Comparison of ENCODE assay signal across 9 mouse cellular contexts in the genomic region with DNA sequence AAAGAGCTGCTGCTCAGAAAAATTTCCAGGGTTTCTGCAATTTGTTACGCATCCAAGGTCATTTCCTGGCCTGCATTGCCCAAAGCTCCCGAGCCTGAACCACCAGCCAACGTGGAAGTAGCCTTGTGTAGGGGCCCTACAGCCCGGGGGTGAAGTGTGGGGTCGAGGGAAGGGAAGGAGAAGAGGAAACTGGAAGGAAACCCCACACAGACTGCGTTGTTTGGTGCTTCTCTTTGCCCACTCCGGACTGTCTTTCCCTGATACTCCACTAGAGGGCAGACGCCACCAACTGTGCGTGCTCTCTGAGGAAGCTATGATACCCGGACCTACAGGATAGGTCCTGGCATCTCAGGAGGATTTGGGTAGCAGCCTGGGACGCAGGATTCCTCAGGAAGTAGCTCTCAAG.
DNase-seq lines count a peak whose midpoint lies in the region; ATAC-seq and TF ChIP-seq lines count a peak whose summit lies in the region.
"Had no signal": no experiment of that assay in that cellular context is flagged by ENCODE, and none has a peak within 500 bp of the region (broad histone marks: within the 10 kb centered on the region; RNA-seq: fewer than 3 reads in every experiment).

No protein-coding gene starts in this region.

- H3K9ac ChIP-seq in embryonic facial prominence, embryonic 13.5 days = no peak overlapping the region; the same call in 1 of the 2 replicates
- H3K9ac ChIP-seq in heart, adult 2 months (ENCODE audit: low read depth, low read length) = peak overlapping the region; percentile 40; the same call in 1 of the 2 replicates
- H3K9ac ChIP-seq in kidney, embryonic 15.5 days = no peak overlapping the region
- no peak overlapping the region for H3K9ac ChIP-seq in limb, embryonic 14.5 days (ENCODE audit: low read depth, low read length, severe bottlenecking)
- H3K9ac ChIP-seq: liver, embryonic 15.5 days had no signal

- peak overlapping the region; percentile 17; the same call in 1 of the 2 replicates for H3K27ac ChIP-seq in embryonic facial prominence, embryonic 13.5 days
- peak overlapping the region; percentile 41; the same call in 1 of the 2 replicates for H3K27ac ChIP-seq in heart, adult 2 months
- H3K27ac ChIP-seq in kidney, embryonic 15.5 days = no peak overlapping the region
- no peak overlapping the region for H3K27ac ChIP-seq in limb, embryonic 14.5 days (replicated peaks; ENCODE audit: low read depth, low read length)
- H3K27ac ChIP-seq: liver, embryonic 15.5 days had no signal

- TF ChIP-seq POLR2A in heart, adult 2 months (IDR thresholded peaks at IDR 0.05; ENCODE audit: insufficient read depth, low read depth, low read length) = no peak
- peak; percentile 27; the same call in 1 of the 2 replicates for TF ChIP-seq POLR2A in limb, embryonic 14.5 days (IDR thresholded peaks at IDR 0.05; ENCODE audit: borderline replicate concordance, extremely low read depth, insufficient read depth, insufficient read length)

- peaks cover 13% of the 10 kb centered on the region for H3K4me1 ChIP-seq in embryonic facial prominence, embryonic 13.5 days
- peaks cover 2% of the 10 kb centered on the region; the same call in 1 of the 2 replicates for H3K4me1 ChIP-seq in heart, adult 2 months (ENCODE audit: control insufficient read depth, insufficient read depth, low read length)
- H3K4me1 ChIP-seq in kidney, embryonic 15.5 days = 0 out of 2 replicates have a peak, but pooled peaks cover 4% of the 10 kb centered on the region
- no peaks in the 10 kb centered on the region; the same call in 1 of the 2 replicates for H3K4me1 ChIP-seq in limb, embryonic 14.5 days (ENCODE audit: control insufficient read depth, insufficient read depth, low read length)
- H3K4me1 ChIP-seq: liver, embryonic 15.5 days had no signal

- no peak for ATAC-seq in embryonic facial prominence, embryonic 13.5 days (ENCODE audit: insufficient number of reproducible peaks, insufficient read depth, low FRiP score, low TSS enrichment, low read depth)
- ATAC-seq in kidney, embryonic 15.5 days (replicated peaks; ENCODE audit: low FRiP score) = 0 out of 2 replicates have a peak, but pooled peaks have one; percentile 25
- 0 out of 2 replicates have a peak, but pooled peaks have one; percentile 37 for ATAC-seq in limb, embryonic 14.5 days (ENCODE audit: low FRiP score, low read depth)
- peak; percentile 53; the same call in 1 of the 2 replicates for ATAC-seq in neutrophil, adult 5-6 weeks (ENCODE audit: extremely low read depth, insufficient number of reproducible peaks, low FRiP score, poor library complexity, severe bottlenecking)

- H3K4me2 ChIP-seq in embryonic facial prominence, embryonic 13.5 days = peak overlapping the region; percentile 31
- peak overlapping the region; percentile 19; the same call in 1 of the 2 replicates for H3K4me2 ChIP-seq in kidney, embryonic 15.5 days
- H3K4me2 ChIP-seq in limb, embryonic 14.5 days (replicated peaks; ENCODE audit: low read depth, low read length, severe bottlenecking) = peak overlapping the region; percentile 10
- H3K4me2 ChIP-seq: liver, embryonic 15.5 days had no signal

- no peak overlapping the region for H3K4me3 ChIP-seq in C2C12 (ENCODE audit: insufficient read depth, poor library complexity, severe bottlenecking)
- no peak overlapping the region for H3K4me3 ChIP-seq in embryonic facial prominence, embryonic 13.5 days
- H3K4me3 ChIP-seq in heart, adult 2 months = no peak overlapping the region
- H3K4me3 ChIP-seq in kidney, embryonic 15.5 days (replicated peaks) = no peak overlapping the region
- no peak overlapping the region for H3K4me3 ChIP-seq in limb, embryonic 14.5 days (replicated peaks; ENCODE audit: low read length)
- H3K4me3 ChIP-seq: liver, embryonic 15.5 days had no signal

- H3ac ChIP-seq in C2C12 (ENCODE audit: control insufficient read depth, insufficient read length, low read depth) = no peak overlapping the region

- 4% methylated on average over 11 of the region's 11 CpGs for WGBS in embryonic facial prominence, embryonic 13.5 days
- WGBS in heart, adult 2 months = 4% methylated on average over 11 of the region's 11 CpGs
- 6% methylated on average over 11 of the region's 11 CpGs for WGBS in kidney, embryonic 15.5 days
- 7% methylated on average over 11 of the region's 11 CpGs for WGBS in limb, embryonic 14.5 days

- no peaks in the 10 kb centered on the region for H3K9me3 ChIP-seq in embryonic facial prominence, embryonic 13.5 days
- H3K9me3 ChIP-seq in kidney, embryonic 15.5 days (replicated peaks) = no peaks in the 10 kb centered on the region
- no peaks in the 10 kb centered on the region for H3K9me3 ChIP-seq in limb, embryonic 14.5 days (ENCODE audit: control insufficient read depth, low read length)
- H3K9me3 ChIP-seq: liver, embryonic 15.5 days had no signal

- H3K27me3 ChIP-seq in C2C12 (ENCODE audit: control insufficient read depth, insufficient read depth, insufficient read length) = peaks cover 10% of the 10 kb centered on the region
- H3K27me3 ChIP-seq in embryonic facial prominence, embryonic 13.5 days = peaks cover 19% of the 10 kb centered on the region
- no peaks in the 10 kb centered on the region for H3K27me3 ChIP-seq in heart, adult 2 months (ENCODE audit: control insufficient read depth, insufficient read depth, low read length)
- H3K27me3 ChIP-seq in kidney, embryonic 15.5 days = peaks cover 6% of the 10 kb centered on the region; the same call in 1 of the 2 replicates
- H3K27me3 ChIP-seq in limb, embryonic 14.5 days (ENCODE audit: control insufficient read depth, insufficient read depth, low read length) = no peaks in the 10 kb centered on the region
- H3K27me3 ChIP-seq: liver, embryonic 15.5 days had no signal

- peak; percentile 54 to 57 for DNase-seq in adrenal gland, postnatal 4 days (ENCODE audit: low spot score in 2 of 2)
- DNase-seq in heart, adult 2 months = peak; percentile 78 to 82
- DNase-seq in limb, embryonic 14.5 days (ENCODE audit: low spot score) = peak; percentile 69
- peak; percentile 46 for DNase-seq in thymus, postnatal 0 days (ENCODE audit: low spot score)

- H3K36me3 ChIP-seq in C2C12 (ENCODE audit: control insufficient read depth, insufficient read depth) = no peaks in the 10 kb centered on the region
- no peaks in the 10 kb centered on the region for H3K36me3 ChIP-seq in embryonic facial prominence, embryonic 13.5 days
- H3K36me3 ChIP-seq in heart, adult 2 months (ENCODE audit: control insufficient read depth, insufficient read depth, low read length) = no peaks in the 10 kb centered on the region
- no peaks in the 10 kb centered on the region for H3K36me3 ChIP-seq in kidney, embryonic 15.5 days
- no peaks in the 10 kb centered on the region for H3K36me3 ChIP-seq in limb, embryonic 14.5 days (ENCODE audit: control insufficient read depth, insufficient read depth, low read length)
- H3K36me3 ChIP-seq: liver, embryonic 15.5 days had no signal

- peak; percentile 92 for TF ChIP-seq EP300 in heart, adult 2 months (IDR thresholded peaks at IDR 0.05; ENCODE audit: insufficient read depth, low read depth, low read length)

- intact Hi-C loops in heart, adult 2 months (cut with DNase I) = loop anchor here (5.0 to 10.0 kb wide), 4 partner anchors 237 to 1350 kb away; no protein-coding TSS in a partner anchor

- no peaks in the 10 kb centered on the region for H3K79me3 ChIP-seq in C2C12 (ENCODE audit: low read depth)

- TF ChIP-seq CTCF in C2C12 (IDR thresholded peaks at IDR 0.05; ENCODE audit: control insufficient read depth, insufficient read depth, insufficient read length) = peak; percentile 78
- peak; percentile 97 for TF ChIP-seq CTCF in heart, adult 2 months (IDR thresholded peaks at IDR 0.05)

- H3K79me2 ChIP-seq in C2C12 (ENCODE audit: control insufficient read depth, insufficient read depth) = no peaks in the 10 kb centered on the region
- H3K79me2 ChIP-seq in heart, adult 2 months (replicated peaks; ENCODE audit: control insufficient read depth, insufficient read depth, low read length) = no peaks in the 10 kb centered on the region

TF ChIP-seq in C2C12, 6 proteins besides CTCF, POLR2A, EP300 and RAD21:
- TF ChIP-seq MYOD1 (IDR thresholded peaks at IDR 0.05; ENCODE audit: control insufficient read depth, insufficient read length, low read depth) (no peak), USF1 (IDR thresholded peaks at IDR 0.05; ENCODE audit: low read depth) (no peak), FOSL1 (IDR thresholded peaks at IDR 0.05; ENCODE audit: insufficient read depth, low read length, poor library complexity, severe bottlenecking) (no peak), MYOG (IDR thresholded peaks at IDR 0.05; ENCODE audit: control insufficient read depth, extremely low read depth, insufficient read length) (no peak), MAX (IDR thresholded peaks at IDR 0.05) (no peak), CEBPB (IDR thresholded peaks at IDR 0.05; ENCODE audit: low read depth) (no peak)

Comparison
In these comparisons a context has a peak if more than half of its experiments do, and no peak if none do; other contexts are left out.
1. H3K27ac ChIP-seq: peak in embryonic facial prominence, embryonic 13.5 days (single experiment) and heart, adult 2 months (single experiment); none in kidney, embryonic 15.5 days (single experiment) and limb, embryonic 14.5 days (single experiment).
2. Peak in every context shown above with its lines, with median percentiles within 50 percentile points of each other: DNase-seq and H3K4me2 ChIP-seq.